Mouse (Mus musculus): ENCODE results near the gene Olfr857. TPM values are rescaled to one million over a fixed set of nuclear protein-coding genes. Genes with fewer than 3 reads are reported as not detected.

Gene Olfr857
- not detected for total RNA-seq (2023)

GRCm38 (mm10) chr9:19709133-19709532 is at the start of gene Olfr857:
Olfr857 (plus strand) TSS chr9:19709433.

Other genes starting within 250 kb of the Olfr857 start
- not detected for gene Olfr850, start 231.2 kb upstream of the Olfr857 start, total RNA-seq (2023)
- gene Olfr851, start 216.1 kb upstream of the Olfr857 start, total RNA-seq (2023), result not detected
- gene Olfr853, start 168.4 kb upstream of the Olfr857 start, total RNA-seq (2023), result not detected
- not detected for gene Olfr854, start 142.1 kb upstream of the Olfr857 start, total RNA-seq (2023)
- gene Olfr855, start 126.8 kb upstream of the Olfr857 start, total RNA-seq (2023), result not detected
- gene Zfp317, start 87.3 kb upstream of the Olfr857 start, total RNA-seq (2023), result 34.1 TPM
- gene Olfr58, start 70.8 kb downstream of the Olfr857 start, total RNA-seq (2023), result not detected
- not detected for gene Olfr859, start 95.5 kb downstream of the Olfr857 start, total RNA-seq (2023)
- gene Olfr860, start 140.3 kb downstream of the Olfr857 start, total RNA-seq (2023), result not detected
- gene Olfr862, start 178.6 kb downstream of the Olfr857 start, total RNA-seq (2023), result not detected
- gene Olfr77, start 207.4 kb downstream of the Olfr857 start, total RNA-seq (2023), result not detected